Mouse (Mus musculus) gastrocnemius, postnatal 36 days (tissue): ENCODE measurements around the gene Cklf. TPM values are rescaled to one million over a fixed set of nuclear protein-coding genes. Genes with fewer than 3 reads are reported as not detected.
A peak's percentile ranks its signal among the peaks of the same experiment; 100 is the strongest.

ENCODE experiments used
- DNase-seq, 2 experiments: peaks; one replicate each; pipeline ENCODE4 v3.0.0; 2022
- intact Hi-C: fragments of 180-260 bp; cut with DNase I; formaldehyde crosslinking; loops from one replicate; pipeline ENCODE4 v1.15.1; 2025
- long read RNA-seq, 2 experiments: library from polyadenylated mRNA; stranded (forward); transcript quantifications; one replicate each; pipeline ENCODE4 v2.0.0; 2021
- total RNA-seq, 2 experiments: library from RNA; stranded (reverse); gene quantifications; 2 replicates each; pipeline ENCODE4 v1.2.3; 2021

Cklf gene
- 1 to 10 TPM; 1.3 to 2.7 TPM for total RNA-seq
- long read RNA-seq, experiment 1, partial matches to known transcripts: 0 of 2 reads
- long read RNA-seq, experiment 1, other reads (novel, unspliced or antisense): 1 of 2 reads
- long read RNA-seq, experiment 2, partial matches to known transcripts: 0 of 3 reads
- long read RNA-seq, experiment 2, other reads (novel, unspliced or antisense): 0 of 3 reads

- peak; percentile 79 to 82 for DNase-seq
- intact Hi-C loops: loop anchor here (1.0 to 5.0 kb wide), 2 partner anchors 90 to 187 kb away; no protein-coding TSS in a partner anchor
Observed at GRCm38 (mm10) chr8:104250439-104251367, at the start of gene Cklf. Gene Cklf (plus strand): TSS chr8:104250861.

GRCm38 (mm10) chr8:104201622-104202021 lies 49.0 kb upstream of the Cklf start:
- no peak for DNase-seq
- intact Hi-C loops: no loop called here

- no peak for DNase-seq
- intact Hi-C loops: no loop called here
Observed at GRCm38 (mm10) chr8:104202320-104202719, 48.3 kb upstream of the Cklf start.

GRCm38 (mm10) chr8:104205292-104205691 lies 45.4 kb upstream of the Cklf start:
- intact Hi-C loops: no loop called here
- no peak for DNase-seq

- intact Hi-C loops: loop anchor here (5.0 kb wide), 1 partner anchor 115 kb away; the partner anchor contains the start of gene Cdh5
- DNase-seq: no peak
Observed at GRCm38 (mm10) chr8:104217601-104218000, 33.1 kb upstream of the Cklf start.

GRCm38 (mm10) chr8:104219079-104219478 lies 31.6 kb upstream of the Cklf start:
- DNase-seq: no peak
- intact Hi-C loops: loop anchor here (1.0 to 5.0 kb wide), 2 partner anchors 73 to 117 kb away; partner anchors contain the start of gene Cdh5

GRCm38 (mm10) chr8:104219806-104220205 lies 30.9 kb upstream of the Cklf start:
- peak; percentile 55 to 60 for DNase-seq
- intact Hi-C loops: loop anchor here (1.0 to 5.0 kb wide), 2 partner anchors 74 to 118 kb away; partner anchors contain the start of gene Cdh5

GRCm38 (mm10) chr8:104227048-104227447 lies 23.6 kb upstream of the Cklf start:
- DNase-seq: no peak
- intact Hi-C loops: no loop called here

GRCm38 (mm10) chr8:104230377-104230776 lies 20.3 kb upstream of the Cklf start:
- intact Hi-C loops: no loop called here
- no peak for DNase-seq

- DNase-seq: no peak
Observed at GRCm38 (mm10) chr8:104232039-104232438, 18.6 kb upstream of the Cklf start.

GRCm38 (mm10) chr8:104232919-104233318 lies 17.7 kb upstream of the Cklf start:
- intact Hi-C loops: no loop called here
- DNase-seq: no peak

More at GRCm38 (mm10) chr8:104232039-104232438, 18.6 kb upstream of the Cklf start:
- intact Hi-C loops: no loop called here

- intact Hi-C loops: no loop called here
- no peak for DNase-seq
Observed at GRCm38 (mm10) chr8:104234573-104234972, 16.1 kb upstream of the Cklf start.

GRCm38 (mm10) chr8:104239418-104239861 lies 11.2 kb upstream of the Cklf start:
- DNase-seq: no peak
- intact Hi-C loops: no loop called here

- intact Hi-C loops: no loop called here
- DNase-seq: no peak
Observed at GRCm38 (mm10) chr8:104242038-104242644, 8.5 kb upstream of the Cklf start.

- intact Hi-C loops: no loop called here
Observed at GRCm38 (mm10) chr8:104246621-104247020, 4.0 kb upstream of the Cklf start.

GRCm38 (mm10) chr8:104247054-104247907 lies 3.4 kb upstream of the Cklf start:
- intact Hi-C loops: no loop called here
- DNase-seq: no peak

More at GRCm38 (mm10) chr8:104246621-104247020, 4.0 kb upstream of the Cklf start:
- DNase-seq: no peak

- no peak for DNase-seq
- intact Hi-C loops: no loop called here
Observed at GRCm38 (mm10) chr8:104247908-104248275, 2.8 kb upstream of the Cklf start.

- peak; percentile 59 to 60 for DNase-seq
- intact Hi-C loops: no loop called here
Observed at GRCm38 (mm10) chr8:104248276-104248675, 2.4 kb upstream of the Cklf start, which contains the start of gene Tk2. Gene Tk2 (minus strand): TSS chr8:104248558.

GRCm38 (mm10) chr8:104249442-104249996 lies 1.1 kb upstream of the Cklf start:
- intact Hi-C loops: no loop called here
- DNase-seq: no peak
